Mouse (Mus musculus): ENCODE results near the gene Adamts18.

- TF ChIP-seq CTCF (IDR thresholded peaks at IDR 0.05; ENCODE audit: extremely low read depth, insufficient read length, insufficient replicate concordance, low read depth, low read length) (no peak), POLR2A (IDR thresholded peaks at IDR 0.05; ENCODE audit: low read depth, low read length) (no peak)
Observed at GRCm38 (mm10) chr8:113755866-113756265, 92.7 kb downstream of the Adamts18 start.
